Mouse (Mus musculus) liver, embryonic 13.5 days (tissue): Measurements from ENCODE around the gene Borcs5. TPM values are rescaled to one million over a fixed set of nuclear protein-coding genes. Genes with fewer than 3 reads are reported as not detected.

Experiments
- ATAC-seq: fragments of 200-750 bp; cut with Nextera tagmentation; 2 replicates; pipeline ENCODE4 v1.8.0; 2017; ENCODE audit warnings: low read depth, mild to moderate bottlenecking, moderate number of reproducible peaks, moderate library complexity
- DNase-seq: peaks from one replicate; pipeline ENCODE4 v3.0.0; 2022
- H3K27ac ChIP-seq: fragments of 300-500 bp; sonication (generic); 2 replicates; pipeline ENCODE4 v1.5.1; 2015; ENCODE audit warnings: moderate library complexity, mild to moderate bottlenecking, inconsistent platforms
- H3K27me3 ChIP-seq: fragments of 300-500 bp; sonication (generic); 2 replicates; pipeline ENCODE4 v1.6.1; 2015; ENCODE audit warnings: mild to moderate bottlenecking, inconsistent platforms
- H3K36me3 ChIP-seq: fragments of 300-500 bp; sonication (generic); 2 replicates; pipeline ENCODE4 v1.6.1; 2015; ENCODE audit warnings: mild to moderate bottlenecking, inconsistent platforms
- H3K4me1 ChIP-seq: fragments of 300-500 bp; sonication (generic); replicated peaks from 2 replicates; pipeline ENCODE4 v1.6.1; 2015; ENCODE audit warnings: inconsistent platforms
- H3K4me2 ChIP-seq: fragments of 300-500 bp; sonication (generic); 2 replicates; pipeline ENCODE4 v1.6.1; 2015; ENCODE audit warnings: inconsistent platforms, mild to moderate bottlenecking, moderate library complexity
- H3K4me3 ChIP-seq: fragments of 300-500 bp; sonication (generic); replicated peaks from 2 replicates; pipeline ENCODE4 v1.5.1; 2015; ENCODE audit warnings: mild to moderate bottlenecking, inconsistent platforms
- H3K9ac ChIP-seq: fragments of 300-500 bp; sonication (generic); 2 replicates; pipeline ENCODE4 v1.6.1; 2015; ENCODE audit warnings: mild to moderate bottlenecking, inconsistent platforms
- H3K9me3 ChIP-seq: fragments of 300-500 bp; sonication (generic); replicated peaks from 2 replicates; pipeline ENCODE4 v1.6.1; 2016; ENCODE audit warnings: inconsistent platforms
- WGBS: fragments of 180-500 bp; shearing (Covaris S2); methylation state at CpG from one replicate; pipeline ENCODE4 v1.1.7; 2015; ENCODE audit not compliant: insufficient replicate concordance; 5-methylcytosine and 5-hydroxymethylcytosine counted together
- polyA plus RNA-seq: library from polyadenylated mRNA; unstranded; fragments of >200 nt; fragmentation: Nextera tagmentation; extraction: Ambion mirVana; gene quantifications from 2 replicates; pipeline ENCODE4 v1.2.1, GENCODE M21; 2015

Borcs5 gene
- polyA plus RNA-seq, 1 experiment from 2014 or later = 11.9 TPM

GRCm38 (mm10) chr6:134700451-134701210 is 61.3 kb downstream of the Borcs5 start:
- WGBS = 51% methylated on average over 8 of the region's 8 CpGs
- H3K27ac ChIP-seq = no peak overlapping the region

GRCm38 (mm10) chr6:134701211-134701602 is 61.9 kb downstream of the Borcs5 start:
- H3K36me3 ChIP-seq = no peaks in the 10 kb centered on the region
- no peak overlapping the region for H3K4me2 ChIP-seq
- no peak for ATAC-seq
- no peak overlapping the region for H3K4me3 ChIP-seq
- DNase-seq = no peak
- no peaks in the 10 kb centered on the region for H3K27me3 ChIP-seq
- H3K9ac ChIP-seq = no peak overlapping the region
- peaks cover 15% of the 10 kb centered on the region for H3K4me1 ChIP-seq
- 70% methylated on average over 6 of the region's 6 CpGs for WGBS
- no peaks in the 10 kb centered on the region for H3K9me3 ChIP-seq
- no peak overlapping the region for H3K27ac ChIP-seq

More at GRCm38 (mm10) chr6:134700451-134701210, 61.3 kb downstream of the Borcs5 start:
- H3K4me3 ChIP-seq = no peak overlapping the region
- ATAC-seq (peak; percentile 49), DNase-seq (no peak)
- peaks cover 15% of the 10 kb centered on the region for H3K4me1 ChIP-seq
- no peaks in the 10 kb centered on the region for H3K36me3 ChIP-seq
- no peak overlapping the region for H3K4me2 ChIP-seq
- H3K27me3 ChIP-seq = no peaks in the 10 kb centered on the region
- no peaks in the 10 kb centered on the region for H3K9me3 ChIP-seq
- H3K9ac ChIP-seq = no peak overlapping the region

DNA sequence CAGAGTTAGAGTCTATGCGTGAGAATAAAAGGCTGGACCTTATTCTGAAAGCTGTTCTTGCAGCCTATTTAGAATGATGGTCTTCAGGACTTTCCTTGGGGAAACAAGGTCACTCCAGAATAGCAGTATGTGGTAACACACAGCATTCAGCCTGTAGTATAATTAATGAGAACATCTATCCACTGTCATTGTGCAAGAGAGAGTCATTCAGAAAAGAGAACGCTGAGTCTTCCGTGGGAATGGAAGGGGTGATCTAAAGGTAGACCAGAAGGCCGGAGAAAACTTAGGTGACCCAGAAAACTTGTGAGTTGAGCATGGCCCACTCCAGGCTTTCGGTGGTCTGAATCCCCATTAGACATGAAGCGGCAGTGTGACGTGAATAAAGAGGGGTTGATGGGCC is 62.9 kb downstream of the Borcs5 start:
- H3K36me3 ChIP-seq = no peaks in the 10 kb centered on the region
- no peak overlapping the region for H3K4me2 ChIP-seq
- ATAC-seq (no peak), DNase-seq (no peak)
- no peaks in the 10 kb centered on the region for H3K27me3 ChIP-seq
- 90% methylated on average over 7 of the region's 7 CpGs for WGBS
- H3K27ac ChIP-seq = no peak overlapping the region
- H3K4me1 ChIP-seq = peaks cover 15% of the 10 kb centered on the region
- H3K4me3 ChIP-seq = no peak overlapping the region
- no peaks in the 10 kb centered on the region for H3K9me3 ChIP-seq
- H3K9ac ChIP-seq = no peak overlapping the region

DNA sequence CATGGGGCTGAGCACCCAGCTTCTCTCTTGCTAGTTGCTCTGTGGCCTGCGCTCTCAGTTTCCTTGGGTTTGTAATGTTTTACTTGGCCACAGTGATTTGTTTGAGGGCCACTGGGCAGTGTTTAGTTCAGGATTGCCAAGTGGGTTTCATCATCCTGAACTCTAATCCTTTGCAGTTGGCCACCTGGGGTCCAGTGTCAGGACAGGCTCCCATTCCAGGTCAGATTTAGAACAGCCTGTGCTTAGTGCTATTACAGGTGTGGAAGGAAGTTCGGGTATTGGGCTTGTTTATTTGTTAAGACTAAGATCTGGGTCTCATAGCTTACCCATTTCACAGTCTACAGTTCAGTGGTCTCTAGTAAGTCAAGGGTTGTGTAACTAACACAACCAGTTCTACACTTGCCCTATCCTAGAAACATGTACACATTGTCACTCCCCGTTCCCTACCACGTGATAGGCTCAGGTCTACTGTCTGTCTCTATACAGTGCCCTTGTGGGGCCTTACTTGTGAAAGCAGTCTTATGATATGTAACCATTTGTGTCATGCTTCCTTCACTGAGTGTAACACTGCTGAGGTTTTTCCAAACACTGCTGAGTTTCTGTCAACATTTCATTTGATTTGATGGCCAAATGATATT is 63.9 kb downstream of the Borcs5 start:
- no peaks in the 10 kb centered on the region for H3K36me3 ChIP-seq
- H3K4me1 ChIP-seq = peaks cover 15% of the 10 kb centered on the region
- no peaks in the 10 kb centered on the region for H3K9me3 ChIP-seq
- no peaks in the 10 kb centered on the region for H3K27me3 ChIP-seq
- no peak overlapping the region for H3K4me2 ChIP-seq
- WGBS = 68% methylated on average over 4 of the region's 4 CpGs
- 0 out of 2 replicates have a peak overlapping the region, but pooled peaks have one; percentile 36 for H3K27ac ChIP-seq
- peak; percentile 74 for ATAC-seq
- DNase-seq = no peak
- no peak overlapping the region for H3K4me3 ChIP-seq
- H3K9ac ChIP-seq = no peak overlapping the region

GRCm38 (mm10) chr6:134706467-134706866 is 67.2 kb downstream of the Borcs5 start:
- H3K9me3 ChIP-seq = no peaks in the 10 kb centered on the region
- 64% methylated on average over 4 of the region's 4 CpGs for WGBS
- H3K27me3 ChIP-seq = no peaks in the 10 kb centered on the region
- no peak overlapping the region for H3K4me3 ChIP-seq
- no peak for ATAC-seq
- H3K27ac ChIP-seq = no peak overlapping the region
- H3K4me1 ChIP-seq = peaks cover 2% of the 10 kb centered on the region; the same call in 1 of the 2 replicates
- no peak overlapping the region for H3K9ac ChIP-seq
- peaks cover 9% of the 10 kb centered on the region for H3K36me3 ChIP-seq
- H3K4me2 ChIP-seq = no peak overlapping the region
- no peak for DNase-seq

GRCm38 (mm10) chr6:134710020-134710419 is 70.7 kb downstream of the Borcs5 start:
- DNase-seq (no peak), ATAC-seq (no peak)
- H3K27me3 ChIP-seq = no peaks in the 10 kb centered on the region
- no peak overlapping the region for H3K27ac ChIP-seq
- H3K4me2 ChIP-seq = no peak overlapping the region
- 85% methylated on average over 15 of the region's 15 CpGs for WGBS
- peaks cover 10% of the 10 kb centered on the region for H3K4me1 ChIP-seq
- no peak overlapping the region for H3K4me3 ChIP-seq
- H3K9me3 ChIP-seq = no peaks in the 10 kb centered on the region
- H3K9ac ChIP-seq = no peak overlapping the region
- H3K36me3 ChIP-seq = peaks cover 11% of the 10 kb centered on the region

DNA sequence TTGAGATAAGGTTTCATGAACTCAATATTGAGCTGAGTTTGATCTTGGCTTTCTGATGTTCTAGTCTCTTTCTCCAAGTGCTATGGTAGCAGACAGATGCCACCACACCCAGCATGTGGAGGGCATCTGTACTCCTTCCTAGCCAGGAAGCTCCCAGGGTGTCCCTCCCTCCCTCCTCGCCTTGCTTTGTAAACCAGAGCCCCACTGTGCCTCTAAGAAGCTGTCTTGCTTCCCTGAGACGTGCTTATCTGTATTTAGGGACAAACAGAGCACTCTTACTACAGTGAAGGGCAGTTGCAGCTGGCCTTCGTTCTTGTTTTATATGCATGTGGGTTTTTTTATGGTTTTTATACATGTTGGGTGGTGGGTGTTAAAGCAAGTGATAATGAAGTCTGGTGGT is 74.0 kb downstream of the Borcs5 start:
- Histone ChIP-seq H3K36me3 (peaks cover 29% of the 10 kb centered on the region), H3K9ac (no peak overlapping the region), H3K9me3 (no peaks in the 10 kb centered on the region), H3K4me3 (no peak overlapping the region), H3K27me3 (no peaks in the 10 kb centered on the region), H3K27ac (no peak overlapping the region), H3K4me2 (no peak overlapping the region), H3K4me1 (peaks cover 29% of the 10 kb centered on the region)
- DNase-seq (no peak), ATAC-seq (no peak)
- WGBS = 14% methylated on average over 3 of the region's 3 CpGs

- peaks cover 35% of the 10 kb centered on the region for H3K36me3 ChIP-seq
- H3K9me3 ChIP-seq = no peaks in the 10 kb centered on the region
- no peak overlapping the region for H3K4me3 ChIP-seq
- H3K4me2 ChIP-seq = no peak overlapping the region
- ATAC-seq = no peak
- WGBS = 65% methylated on average over 1 of the region's 1 CpGs
- H3K27me3 ChIP-seq = no peaks in the 10 kb centered on the region
- no peak for DNase-seq
- no peak overlapping the region for H3K9ac ChIP-seq
- H3K4me1 ChIP-seq = peaks cover 35% of the 10 kb centered on the region
- no peak overlapping the region for H3K27ac ChIP-seq
These were observed 74.6 kb downstream of the Borcs5 start for GRCm38 (mm10) chr6:134713897-134714296.

- 13% methylated on average over 6 of the region's 6 CpGs for WGBS
- peak; percentile 72 for ATAC-seq
- no peak overlapping the region for H3K4me2 ChIP-seq
- DNase-seq = peak; percentile 11
- H3K9me3 ChIP-seq = no peaks in the 10 kb centered on the region
- H3K4me3 ChIP-seq = no peak overlapping the region
- H3K4me1 ChIP-seq = peaks cover 39% of the 10 kb centered on the region
- H3K27me3 ChIP-seq = no peaks in the 10 kb centered on the region
- H3K36me3 ChIP-seq = peaks cover 36% of the 10 kb centered on the region
- H3K27ac ChIP-seq = no peak overlapping the region
- no peak overlapping the region for H3K9ac ChIP-seq
These were observed 76.9 kb downstream of the Borcs5 start for GRCm38 (mm10) chr6:134716168-134716587.

DNA sequence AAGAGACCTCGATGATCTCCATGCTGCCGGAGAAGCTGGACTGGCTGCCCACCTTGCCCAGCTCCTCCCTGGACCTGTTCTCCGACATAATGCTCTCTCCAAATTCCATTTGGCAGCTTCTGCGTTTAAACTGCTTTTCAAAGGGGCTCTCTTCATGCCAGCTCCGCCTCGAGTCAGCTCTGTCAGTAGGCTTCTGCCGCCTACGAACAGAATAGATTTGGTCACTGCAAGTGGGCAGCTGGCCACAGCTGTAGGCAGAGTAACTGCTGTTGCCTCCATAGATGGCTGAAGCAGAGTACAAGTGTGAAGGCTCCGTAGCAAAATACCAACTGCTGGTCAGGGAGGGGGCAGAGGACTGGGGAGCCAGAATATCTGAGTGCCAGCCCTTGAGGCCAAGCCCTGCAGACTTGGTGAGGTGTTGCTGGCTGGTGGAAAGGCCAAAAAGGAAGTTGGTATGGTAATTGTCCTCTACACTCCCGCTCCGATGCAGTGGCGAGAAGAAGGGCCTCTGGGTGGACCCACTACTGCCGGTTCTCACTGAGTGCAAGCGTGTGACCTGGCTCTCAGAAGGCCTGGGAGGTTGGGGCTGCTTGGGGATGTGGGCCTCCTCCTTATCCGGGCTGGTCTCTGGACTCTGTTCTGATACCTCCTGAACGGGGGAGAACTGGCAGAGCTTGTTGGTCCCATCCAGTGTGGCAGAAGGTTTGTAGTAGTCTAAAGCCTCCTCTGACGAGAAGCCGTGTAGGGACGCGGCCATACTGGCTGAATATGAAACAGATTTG is 78.8 kb downstream of the Borcs5 start:
- Histone ChIP-seq H3K9ac (no peak overlapping the region), H3K4me3 (no peak overlapping the region), H3K9me3 (no peaks in the 10 kb centered on the region), H3K4me1 (peaks cover 35% of the 10 kb centered on the region), H3K4me2 (no peak overlapping the region), H3K36me3 (peaks cover 39% of the 10 kb centered on the region), H3K27ac (no peak overlapping the region), H3K27me3 (no peaks in the 10 kb centered on the region)
- DNase-seq = no peak
- ATAC-seq = no peak
- 87% methylated on average over 20 of the region's 20 CpGs for whole genome bisulfite sequencing

- no peak for ATAC-seq
- H3K27ac ChIP-seq = no peak overlapping the region
These were observed 79.4 kb downstream of the Borcs5 start for GRCm38 (mm10) chr6:134718668-134719065.

More at GRCm38 (mm10) chr6:134718668-134719065, 79.4 kb downstream of the Borcs5 start:
- Histone ChIP-seq H3K4me1 (peaks cover 29% of the 10 kb centered on the region), H3K36me3 (peaks cover 39% of the 10 kb centered on the region), H3K27me3 (no peaks in the 10 kb centered on the region), H3K4me3 (no peak overlapping the region), H3K9me3 (no peaks in the 10 kb centered on the region), H3K4me2 (no peak overlapping the region), H3K9ac (no peak overlapping the region; the same call in 1 of the 2 replicates)
- 81% methylated on average over 11 of the region's 11 CpGs for whole genome bisulfite sequencing
- no peak for DNase-seq
